Mouse (Mus musculus) heart, postnatal 0 days (tissue): ENCODE measurements at regions not wholly inside any gene's neighbourhood (a gene's known extent, or its start where the extent isn't known, plus 50 kb on each side); places are given as distances from the start of the nearest gene placed in this dataset.
A peak's percentile ranks its signal among the peaks of the same experiment; 100 is the strongest.

Experiments
- ATAC-seq: fragments of 200-750 bp; cut with Nextera tagmentation; 2 replicates; pipeline ENCODE4 v1.8.0; 2017; ENCODE audit warnings: low read depth, moderate number of reproducible peaks, moderate library complexity; ENCODE audit not compliant: insufficient read depth
- DNase-seq: peaks from one replicate; pipeline ENCODE4 v3.0.0-alpha.2; 2016; ENCODE audit warnings: low spot score
- H3K27ac ChIP-seq: fragments of 300-500 bp; sonication (generic); 2 replicates; pipeline ENCODE4 v1.5.1; 2014; ENCODE audit warnings: low read depth, mild to moderate bottlenecking
- H3K27me3 ChIP-seq: fragments of 300-500 bp; sonication (generic); 2 replicates; pipeline ENCODE4 v1.6.1; 2014; ENCODE audit warnings: low read length, mixed read lengths; ENCODE audit not compliant: control insufficient read depth, insufficient read depth
- H3K36me3 ChIP-seq: fragments of 300-500 bp; sonication (generic); replicated peaks from 2 replicates; pipeline ENCODE4 v1.6.1; 2014; ENCODE audit warnings: low read length, mixed read lengths; ENCODE audit not compliant: control insufficient read depth, insufficient read depth
- H3K4me1 ChIP-seq: fragments of 300-500 bp; sonication (generic); 2 replicates; pipeline ENCODE4 v1.6.1; 2014; ENCODE audit warnings: antibody characterized with exemption; ENCODE audit not compliant: control insufficient read depth, insufficient read depth
- H3K4me2 ChIP-seq: fragments of 300-500 bp; sonication (generic); 2 replicates; pipeline ENCODE4 v1.6.1; 2014; ENCODE audit warnings: low read depth, mild to moderate bottlenecking, low read length, moderate library complexity
- H3K4me3 ChIP-seq: fragments of 300-500 bp; sonication (generic); 2 replicates; pipeline ENCODE4 v1.5.1; 2014; ENCODE audit warnings: low read depth, low read length
- H3K9ac ChIP-seq: fragments of 300-500 bp; sonication (generic); replicated peaks from 2 replicates; pipeline ENCODE4 v1.6.1; 2014; ENCODE audit warnings: low read depth, low read length, mixed read lengths
- H3K9me3 ChIP-seq: fragments of 300-500 bp; sonication (generic); replicated peaks from 2 replicates; pipeline ENCODE4 v1.6.1; 2016; ENCODE audit warnings: low read length; ENCODE audit not compliant: control insufficient read depth
- CTCF ChIP-seq: IDR thresholded peaks from 2 replicates; pipeline ENCODE4 v1.5.1; 2016; ENCODE audit warnings: antibody characterized with exemption, control low read depth, low read depth
- EP300 ChIP-seq: IDR thresholded peaks from 2 replicates; pipeline ENCODE4 v1.6.1; 2016; ENCODE audit warnings: antibody characterized with exemption, low read depth
- WGBS: fragments of 180-500 bp; shearing (Covaris S2); extraction: QIAGEN DNeasy Blood & Tissue Kit; methylation state at CpG from one replicate; pipeline ENCODE4 v1.1.7; 2014; 5-methylcytosine and 5-hydroxymethylcytosine counted together

DNA sequence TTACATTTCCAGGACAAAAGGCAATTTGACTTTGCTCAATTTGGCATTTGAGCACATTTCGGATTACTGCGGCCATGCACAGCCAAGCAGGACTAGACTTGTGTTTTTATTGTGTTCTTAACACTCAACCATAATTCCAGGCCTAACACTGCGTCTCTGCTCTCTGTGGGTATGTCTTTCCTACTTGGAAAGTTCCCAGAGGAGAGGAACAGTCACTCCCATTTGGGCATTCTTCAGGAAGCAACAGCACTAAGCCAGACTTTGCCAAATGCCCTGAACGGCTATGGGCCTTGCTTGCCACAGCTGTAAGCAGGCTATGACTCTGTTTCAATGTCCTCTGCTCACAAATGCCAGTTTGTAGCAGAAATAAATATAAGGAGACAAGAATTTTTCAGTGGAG is 56.5 kb upstream of the Pdk3 start:
- Histone ChIP-seq H3K4me2 (no peak overlapping the region), H3K9ac (no peak overlapping the region), H3K27me3 (no peaks in the 10 kb centered on the region), H3K27ac (no peak overlapping the region), H3K4me1 (no peaks in the 10 kb centered on the region), H3K9me3 (no peaks in the 10 kb centered on the region), H3K4me3 (no peak overlapping the region), H3K36me3 (no peaks in the 10 kb centered on the region)
- no peak for DNase-seq
- ATAC-seq: no peak
- TF ChIP-seq EP300 (no peak), CTCF (no peak)
- WGBS: 75% methylated on average over 4 of the region's 4 CpGs

DNA sequence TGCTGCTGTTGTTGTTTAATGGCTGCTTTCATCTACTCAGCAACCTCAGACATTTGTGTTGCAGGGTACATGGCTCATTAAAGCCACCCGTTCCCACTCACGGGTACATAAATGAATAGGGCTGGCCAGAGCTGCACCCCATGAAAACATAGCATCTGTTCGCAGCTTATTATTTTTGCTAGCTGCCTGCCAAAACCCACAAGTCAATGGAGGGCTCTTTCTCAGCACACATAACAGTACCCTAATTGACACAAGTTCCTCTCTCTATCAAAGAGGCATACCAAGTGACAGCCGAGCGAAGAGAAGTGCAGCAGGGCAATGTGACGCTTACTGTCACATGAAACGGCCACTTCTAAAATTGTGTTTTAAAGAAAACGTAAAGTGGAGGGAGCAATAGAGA is 57.0 kb upstream of the Pdk3 start:
- no peaks in the 10 kb centered on the region for H3K9me3 ChIP-seq
- TF ChIP-seq EP300: no peak
- no peak for TF ChIP-seq CTCF
- peak overlapping the region; percentile 42 for H3K4me3 ChIP-seq
- no peaks in the 10 kb centered on the region for H3K4me1 ChIP-seq
- 60% methylated on average over 8 of the region's 8 CpGs for whole genome bisulfite sequencing
- H3K36me3 ChIP-seq: no peaks in the 10 kb centered on the region
- H3K9ac ChIP-seq: no peak overlapping the region
- H3K27ac ChIP-seq: peak overlapping the region; percentile 67; the same call in 1 of the 2 replicates
- H3K4me2 ChIP-seq: peak overlapping the region; percentile 55
- DNase-seq (no peak), ATAC-seq (peak; percentile 39; the same call in 1 of the 2 replicates)
- no peaks in the 10 kb centered on the region for H3K27me3 ChIP-seq

DNA sequence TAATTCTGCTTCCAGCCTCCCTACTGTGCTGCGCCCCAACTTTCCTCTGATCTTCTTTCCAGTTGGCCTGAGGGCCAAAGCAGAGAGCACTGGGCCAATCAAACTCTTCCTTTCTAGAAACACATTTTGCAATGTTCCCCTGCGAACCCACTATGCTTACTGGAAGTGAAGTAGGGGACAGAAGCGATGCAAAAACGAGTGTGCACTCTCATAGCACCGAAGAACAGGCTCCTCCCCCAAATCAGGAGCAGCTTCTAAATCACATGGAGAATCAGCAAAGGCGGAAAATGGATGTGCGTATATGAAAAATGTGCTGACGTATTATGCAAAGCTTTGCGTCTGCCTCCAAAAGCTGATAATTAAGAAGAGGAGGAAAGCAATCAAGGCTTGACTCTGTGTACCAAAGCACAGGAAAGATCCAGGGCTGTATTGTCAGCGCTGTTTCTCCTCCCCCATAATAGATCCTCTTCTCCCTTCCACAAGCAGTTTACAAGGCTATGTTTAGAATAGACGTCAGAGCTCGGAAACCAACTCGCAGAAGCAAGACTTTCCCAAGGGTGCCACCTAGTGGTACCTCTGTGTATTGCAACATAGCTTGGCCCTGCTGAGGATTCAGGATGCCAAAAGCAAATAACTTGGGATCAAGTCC is 57.5 kb upstream of the Pdk3 start:
- H3K4me1 ChIP-seq: no peaks in the 10 kb centered on the region
- no peaks in the 10 kb centered on the region for H3K9me3 ChIP-seq
- no peaks in the 10 kb centered on the region for H3K27me3 ChIP-seq
- H3K27ac ChIP-seq: peak overlapping the region; percentile 67
- WGBS: 35% methylated on average over 13 of the region's 13 CpGs
- H3K9ac ChIP-seq: 0 out of 2 replicates have a peak overlapping the region, but pooled peaks have one; percentile 29
- peak; percentile 75 for ATAC-seq
- peak overlapping the region; percentile 55 for H3K4me2 ChIP-seq
- peak; percentile 68 for DNase-seq
- no peaks in the 10 kb centered on the region for H3K36me3 ChIP-seq
- TF ChIP-seq CTCF (peak; percentile 90), EP300 (no peak)
- peak overlapping the region; percentile 42 for H3K4me3 ChIP-seq

DNA sequence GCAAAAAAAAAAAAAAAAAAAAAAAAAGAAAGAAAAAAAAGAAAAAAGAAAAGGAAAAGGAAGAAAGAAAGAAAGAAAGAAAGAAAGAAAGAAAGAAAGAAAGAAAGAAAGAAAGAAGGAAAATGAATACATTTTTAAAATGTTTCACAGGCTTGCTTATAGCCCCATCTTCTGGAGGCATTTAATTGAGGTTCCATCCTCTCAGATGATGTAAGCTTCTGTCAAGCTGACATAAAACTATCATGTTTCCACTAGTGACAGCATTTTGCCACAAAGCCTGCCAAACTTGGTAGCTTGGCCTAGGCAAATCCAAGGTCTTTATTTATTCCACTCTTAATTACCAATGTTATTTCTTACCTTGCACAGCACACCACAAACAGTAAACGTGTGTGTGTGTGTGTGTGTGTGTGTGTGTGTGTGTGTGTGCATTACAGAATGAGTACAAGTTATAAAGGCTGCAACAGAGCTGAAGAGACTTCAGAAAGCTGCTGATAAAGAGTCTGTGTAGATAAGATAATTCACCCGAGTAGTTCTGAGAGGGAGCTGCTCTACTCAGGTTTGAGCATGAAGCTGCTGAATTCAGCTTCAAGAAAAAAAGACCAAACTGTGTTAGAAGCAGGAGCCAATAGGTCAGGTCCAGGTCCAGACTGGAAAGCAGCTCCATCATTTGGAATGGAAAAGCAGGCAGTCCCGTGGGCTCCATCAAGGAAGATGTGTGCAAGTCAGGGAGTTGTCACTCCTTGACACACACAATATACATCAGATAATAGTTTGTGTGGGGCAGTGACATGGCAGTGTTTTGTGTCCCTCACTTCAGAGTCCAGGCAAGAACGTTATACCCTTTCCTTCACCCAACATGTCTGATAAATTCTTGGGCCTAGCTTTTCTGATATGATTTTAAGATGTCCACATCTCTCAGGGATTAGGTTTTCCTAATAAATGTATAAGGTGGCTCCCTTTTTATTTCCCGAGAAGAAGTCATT is 65.1 kb upstream of the Pdk3 start:
- Histone ChIP-seq H3K27me3 (no peaks in the 10 kb centered on the region), H3K27ac (no peak overlapping the region), H3K36me3 (no peaks in the 10 kb centered on the region), H3K9me3 (no peaks in the 10 kb centered on the region), H3K9ac (no peak overlapping the region), H3K4me1 (no peaks in the 10 kb centered on the region), H3K4me3 (no peak overlapping the region), H3K4me2 (no peak overlapping the region)
- WGBS: 40% methylated on average over 5 of the region's 5 CpGs
- ATAC-seq: no peak
- no peak for DNase-seq
- TF ChIP-seq CTCF (no peak), EP300 (no peak)

DNA sequence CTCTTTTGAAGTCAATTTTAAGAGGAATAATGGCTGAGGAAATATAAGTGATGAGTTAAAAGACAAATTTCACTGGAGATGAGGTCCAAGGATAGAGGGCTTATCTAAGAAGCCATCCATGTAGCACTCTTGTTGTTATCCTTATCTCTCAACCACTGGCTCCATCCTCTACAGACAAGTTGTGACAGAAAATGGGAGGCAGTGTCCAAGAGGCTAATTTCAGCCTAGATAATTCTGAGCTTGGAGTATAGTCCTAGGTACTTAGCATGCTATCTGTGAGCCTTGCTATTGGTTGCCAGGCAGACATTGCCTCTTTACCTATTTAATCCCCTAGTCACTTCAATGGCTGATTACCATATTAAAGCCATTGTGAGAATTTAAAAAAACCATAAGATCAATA is 65.2 kb upstream of the AU015836 start:
- Histone ChIP-seq H3K4me2 (no peak overlapping the region), H3K27ac (no peak overlapping the region), H3K4me1 (no peaks in the 10 kb centered on the region), H3K27me3 (no peaks in the 10 kb centered on the region), H3K9ac (no peak overlapping the region), H3K36me3 (no peaks in the 10 kb centered on the region), H3K4me3 (no peak overlapping the region), H3K9me3 (no peaks in the 10 kb centered on the region)
- TF ChIP-seq EP300: no peak
- no peak for TF ChIP-seq CTCF
- ATAC-seq (no peak), DNase-seq (no peak)
